Mouse (Mus musculus) heart, embryonic 11.5 days (tissue): Measurements from ENCODE around the gene Mtg1. TPM values are rescaled to one million over a fixed set of nuclear protein-coding genes. Genes with fewer than 3 reads are reported as not detected.

Experiments used
- ATAC-seq: fragments of 200-750 bp; cut with Nextera tagmentation; replicated peaks from 2 replicates; pipeline ENCODE4 v1.8.0; 2017; ENCODE audit warnings: moderate library complexity; ENCODE audit not compliant: insufficient number of reproducible peaks, low FRiP score, low TSS enrichment
- H3K27ac ChIP-seq: fragments of 300-500 bp; sonication (generic); 2 replicates; pipeline ENCODE4 v1.5.1; 2014; ENCODE audit warnings: mild to moderate bottlenecking, low read depth, low read length
- H3K27me3 ChIP-seq: fragments of 300-500 bp; sonication (generic); 2 replicates; pipeline ENCODE4 v1.6.1; 2014; ENCODE audit warnings: mild to moderate bottlenecking, low read length, mixed read lengths; ENCODE audit not compliant: control insufficient read depth, insufficient read depth
- H3K36me3 ChIP-seq: fragments of 300-500 bp; sonication (generic); 2 replicates; pipeline ENCODE4 v1.6.1; 2014; ENCODE audit warnings: mild to moderate bottlenecking, low read length, moderate library complexity, mixed read lengths; ENCODE audit not compliant: control insufficient read depth, insufficient read depth
- H3K4me1 ChIP-seq: fragments of 300-500 bp; sonication (generic); 2 replicates; pipeline ENCODE4 v1.6.1; 2014; ENCODE audit warnings: low read length; ENCODE audit not compliant: control insufficient read depth, insufficient read depth
- H3K4me2 ChIP-seq: fragments of 300-500 bp; sonication (generic); 2 replicates; pipeline ENCODE4 v1.6.1; 2014; ENCODE audit warnings: mild to moderate bottlenecking, moderate library complexity
- H3K4me3 ChIP-seq: fragments of 300-500 bp; sonication (generic); 2 replicates; pipeline ENCODE4 v1.5.1; 2014; ENCODE audit warnings: low read depth, low read length
- H3K9ac ChIP-seq: fragments of 300-500 bp; sonication (generic); 2 replicates; pipeline ENCODE4 v1.6.1; 2014; ENCODE audit warnings: mild to moderate bottlenecking, low read depth, low read length, moderate library complexity
- H3K9me3 ChIP-seq: fragments of 300-500 bp; sonication (generic); replicated peaks from 2 replicates; pipeline ENCODE4 v1.6.1; 2016; ENCODE audit warnings: low read length; ENCODE audit not compliant: control insufficient read depth
- WGBS: fragments of 180-500 bp; shearing (Covaris S2); extraction: QIAGEN DNeasy Blood & Tissue Kit; methylation state at CpG from one replicate; pipeline ENCODE4 v1.1.7; 2014; ENCODE audit not compliant: insufficient replicate concordance; 5-methylcytosine and 5-hydroxymethylcytosine counted together
- polyA plus RNA-seq: library from polyadenylated mRNA; unstranded; fragments of >200 nt; fragmentation: Nextera tagmentation; extraction: Ambion mirVana; gene quantifications from 2 replicates; pipeline ENCODE4 v1.2.1, GENCODE M21; 2014

Mtg1 gene
- polyA plus RNA-seq, 1 experiment from 2014 or later = 24.8 TPM

DNA sequence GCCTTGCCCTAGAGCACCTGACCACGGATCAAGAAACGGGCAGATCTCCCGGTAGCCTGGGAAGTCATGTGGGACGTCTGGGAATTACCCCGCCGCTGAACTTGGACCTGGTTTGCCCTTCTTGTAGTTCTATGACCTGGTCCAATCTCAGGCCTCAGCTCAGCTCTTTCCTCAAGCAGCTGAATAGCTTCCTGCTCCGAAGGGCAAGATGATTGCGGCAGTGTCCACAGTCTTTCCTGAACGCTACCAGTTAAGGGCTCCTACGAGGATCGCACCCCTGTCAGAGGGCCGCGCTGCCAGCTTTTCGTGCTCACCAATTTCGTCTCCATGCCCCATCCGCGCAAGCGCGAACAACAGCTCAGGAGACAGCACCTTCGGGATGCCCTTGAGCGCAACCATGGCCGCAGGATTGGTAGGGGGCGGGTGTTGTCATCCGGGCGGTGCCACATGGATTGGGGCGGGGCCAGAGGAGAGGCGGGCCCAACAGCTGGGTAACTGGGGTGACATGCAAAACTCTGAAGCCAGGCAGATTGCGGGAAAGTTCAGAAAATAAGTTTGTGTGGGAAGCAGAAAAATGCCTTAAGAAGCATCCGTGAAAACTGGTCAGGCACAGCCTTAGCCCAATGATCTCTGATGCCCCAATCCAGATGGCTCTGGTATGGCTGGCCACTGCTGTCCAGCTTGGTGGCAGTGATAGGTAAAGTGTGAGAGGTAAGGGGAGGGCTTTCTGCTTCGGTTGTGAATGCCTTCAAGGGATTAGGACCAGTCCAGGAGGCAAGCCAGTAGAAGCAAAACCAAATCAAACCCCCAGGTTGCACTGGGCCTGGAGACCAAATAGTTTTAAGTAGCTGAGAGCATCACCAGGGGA lies 35.1 kb upstream of the Mtg1 start, which contains the start of gene Fuom:
TSS of gene Fuom (minus strand) at position 449 of the 868 bp plus-strand sequence.
- 1% methylated on average over 30 of the region's 30 CpGs for WGBS

GRCm38 (mm10) chr7:140104009-140104408 lies 33.4 kb upstream of the Mtg1 start:
- Histone ChIP-seq H3K4me1 (peaks cover 5% of the 10 kb centered on the region), H3K4me2 (no peak overlapping the region), H3K4me3 (no peak overlapping the region), H3K9me3 (no peaks in the 10 kb centered on the region), H3K36me3 (peaks cover 4% of the 10 kb centered on the region; the same call in 1 of the 2 replicates), H3K9ac (no peak overlapping the region), H3K27me3 (no peaks in the 10 kb centered on the region), H3K27ac (no peak overlapping the region)
- no peak for ATAC-seq
- WGBS = 77% methylated on average over 4 of the region's 4 CpGs

More for the DNA sequence above, 35.1 kb upstream of the Mtg1 start, which contains the start of gene Fuom:
- peak within 1 kb of the TSS; percentile 52 for H3K4me3 ChIP-seq
- H3K27me3 ChIP-seq = no peaks in the 10 kb centered on the region
- no peaks in the 10 kb centered on the region for H3K9me3 ChIP-seq
- H3K4me2 ChIP-seq = peak within 1 kb of the TSS; percentile 82
- ATAC-seq = peak; percentile 82
- H3K9ac ChIP-seq = peak within 1 kb of the TSS; percentile 82
- H3K27ac ChIP-seq = peak within 1 kb of the TSS; percentile 73; the same call in 1 of the 2 replicates
- peaks cover 5% of the 10 kb centered on the region for H3K4me1 ChIP-seq
- peaks cover 4% of the 10 kb centered on the region; the same call in 1 of the 2 replicates for H3K36me3 ChIP-seq

GRCm38 (mm10) chr7:140111943-140112342 lies 25.4 kb upstream of the Mtg1 start:
- H3K4me1 ChIP-seq = peaks cover 3% of the 10 kb centered on the region; the same call in 1 of the 2 replicates
- no peak overlapping the region for H3K4me2 ChIP-seq
- no peaks in the 10 kb centered on the region for H3K27me3 ChIP-seq
- no peak for ATAC-seq
- H3K27ac ChIP-seq = no peak overlapping the region
- no peak overlapping the region for H3K4me3 ChIP-seq
- peaks cover 20% of the 10 kb centered on the region for H3K36me3 ChIP-seq
- H3K9me3 ChIP-seq = no peaks in the 10 kb centered on the region
- 65% methylated on average over 3 of the region's 3 CpGs for WGBS
- no peak overlapping the region for H3K9ac ChIP-seq

- H3K4me3 ChIP-seq = peak within 1 kb of the TSS; percentile 80
- H3K36me3 ChIP-seq = peaks cover 10% of the 10 kb centered on the region
- 2% methylated on average over 23 of the region's 23 CpGs for WGBS
- peaks cover 3% of the 10 kb centered on the region; the same call in 1 of the 2 replicates for H3K4me1 ChIP-seq
- H3K27me3 ChIP-seq = no peaks in the 10 kb centered on the region
- peak within 1 kb of the TSS; percentile 79 for H3K27ac ChIP-seq
- H3K4me2 ChIP-seq = peak within 1 kb of the TSS; percentile 93
- H3K9me3 ChIP-seq = no peaks in the 10 kb centered on the region
- H3K9ac ChIP-seq = peak within 1 kb of the TSS; percentile 92
- ATAC-seq = peak; percentile 77
Observed at GRCm38 (mm10) chr7:140115583-140116328, 21.6 kb upstream of the Mtg1 start, which contains the start of gene Paox. Gene Paox (plus strand): TSS chr7:140115799.

- ATAC-seq = peak; percentile 97
- 4% methylated on average over 28 of the region's 28 CpGs for WGBS
- H3K27ac ChIP-seq = peak within 1 kb of the TSS; percentile 79
Observed at GRCm38 (mm10) chr7:140116329-140117054, 20.9 kb upstream of the Mtg1 start, which contains the start of gene Echs1. Gene Echs1 (minus strand): TSS chr7:140116476.

DNA sequence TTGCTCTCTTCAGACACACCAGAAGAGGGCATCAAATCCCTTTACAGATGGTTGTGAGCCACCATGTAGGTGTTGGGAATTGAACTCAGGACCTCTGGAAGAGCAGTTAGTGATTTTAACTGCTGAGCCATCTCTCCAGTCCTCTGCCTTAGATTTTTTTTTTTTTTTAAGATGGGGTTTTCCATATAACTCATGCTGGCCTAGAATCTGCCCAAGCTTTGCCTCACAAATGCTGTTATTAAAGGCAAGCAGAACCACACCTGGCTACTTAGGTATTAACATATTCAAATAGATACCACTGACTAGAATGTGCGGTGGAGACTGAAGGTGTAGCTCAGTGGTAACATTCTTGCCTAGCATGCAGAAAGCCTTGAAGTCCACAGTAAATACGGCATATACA lies 16.9 kb upstream of the Mtg1 start:
- Histone ChIP-seq H3K9ac (no peak overlapping the region), H3K27me3 (no peaks in the 10 kb centered on the region), H3K9me3 (no peaks in the 10 kb centered on the region), H3K36me3 (no peaks in the 10 kb centered on the region), H3K27ac (no peak overlapping the region), H3K4me3 (no peak overlapping the region), H3K4me1 (peaks cover 1% of the 10 kb centered on the region; the same call in 1 of the 2 replicates), H3K4me2 (no peak overlapping the region)
- WGBS = 87% methylated on average over 2 of the region's 2 CpGs
- no peak for ATAC-seq

More at GRCm38 (mm10) chr7:140116329-140117054, 20.9 kb upstream of the Mtg1 start, which contains the start of gene Echs1:
- Histone ChIP-seq H3K4me1 (peaks cover 3% of the 10 kb centered on the region; the same call in 1 of the 2 replicates), H3K36me3 (peaks cover 4% of the 10 kb centered on the region; the same call in 1 of the 2 replicates), H3K9ac (peak within 1 kb of the TSS; percentile 92), H3K4me3 (peak within 1 kb of the TSS; percentile 80), H3K9me3 (no peaks in the 10 kb centered on the region), H3K27me3 (no peaks in the 10 kb centered on the region), H3K4me2 (peak within 1 kb of the TSS; percentile 93)

DNA sequence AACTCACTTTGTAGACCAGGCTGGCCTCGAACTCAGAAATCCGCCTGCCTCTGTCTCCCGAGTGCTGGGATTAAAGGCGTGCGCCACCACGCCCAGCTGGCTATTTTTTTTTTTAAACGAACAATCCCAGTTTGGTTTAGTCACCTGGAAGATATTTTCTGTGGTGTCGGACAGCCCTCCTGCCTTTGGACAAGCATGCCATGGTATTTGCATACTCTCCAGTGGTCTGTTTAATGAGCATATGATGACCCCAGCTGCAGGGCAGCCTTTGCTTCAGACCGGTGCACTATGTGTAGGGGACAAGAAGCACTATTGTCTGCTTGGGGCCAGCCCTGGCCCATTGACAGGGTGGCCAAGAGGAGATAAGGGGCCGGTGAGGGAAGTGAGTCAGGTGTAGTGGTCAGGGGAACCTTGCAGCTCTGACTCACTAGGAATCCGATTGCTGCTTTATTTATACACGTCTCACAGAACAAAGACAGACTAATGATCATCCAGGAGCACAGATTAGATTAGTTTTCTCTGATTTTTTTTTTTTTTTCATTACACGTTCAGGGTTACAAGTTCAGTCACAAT lies 15.9 kb upstream of the Mtg1 start:
- no peak for ATAC-seq
- no peaks in the 10 kb centered on the region for H3K9me3 ChIP-seq
- WGBS = 68% methylated on average over 13 of the region's 13 CpGs
- H3K9ac ChIP-seq = no peak overlapping the region
- H3K27ac ChIP-seq = no peak overlapping the region
- H3K27me3 ChIP-seq = no peaks in the 10 kb centered on the region
- H3K4me2 ChIP-seq = no peak overlapping the region
- no peak overlapping the region for H3K4me3 ChIP-seq
- no peaks in the 10 kb centered on the region for H3K4me1 ChIP-seq
- H3K36me3 ChIP-seq = no peaks in the 10 kb centered on the region
